Mouse (Mus musculus) liver, postnatal 0 days (tissue): ENCODE results near the gene Phlda2.

Experiments used
- CTCF ChIP-seq: sonication (generic); IDR thresholded peaks from 2 replicates; pipeline ENCODE4 v1.5.1; 2016; ENCODE audit warnings: antibody characterized with exemption, low read depth
- EP300 ChIP-seq: IDR thresholded peaks from 2 replicates; pipeline ENCODE4 v1.6.1; 2016; ENCODE audit warnings: antibody characterized with exemption, low read depth, mild to moderate bottlenecking

DNA sequence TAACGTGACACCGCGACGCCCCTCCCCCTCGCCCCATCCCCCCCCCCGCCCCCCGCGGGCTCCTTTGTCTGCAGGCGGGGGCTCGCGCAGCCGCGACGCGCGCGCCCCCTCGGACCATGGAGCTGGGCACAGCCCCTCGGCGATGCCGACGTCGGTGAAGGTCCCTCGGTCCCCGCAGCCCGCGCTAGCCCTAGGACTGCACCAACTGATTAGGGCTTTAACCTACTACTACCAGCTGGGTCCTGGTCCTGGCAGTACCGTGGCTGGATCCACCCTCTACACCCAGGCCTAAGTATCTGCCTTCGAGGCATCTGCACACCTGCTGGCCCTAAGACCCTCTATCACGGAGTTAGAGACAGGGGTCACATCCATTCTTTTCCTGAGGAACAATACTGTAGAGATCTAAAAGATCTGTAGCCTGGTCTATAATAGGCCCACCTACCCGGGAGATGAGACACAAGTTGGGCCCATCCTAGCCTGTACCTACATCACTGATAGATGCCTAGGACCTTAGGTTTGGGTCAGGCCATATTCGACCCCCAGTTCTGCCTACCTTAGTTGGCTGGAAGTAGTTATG is 41.6 kb downstream of the Phlda2 start:
- no peak for TF ChIP-seq CTCF
- TF ChIP-seq EP300 = no peak
